Mouse (Mus musculus) ES-Bruce4 (cell line): ENCODE results near the gene Gpr6. TPM values are rescaled to one million over a fixed set of nuclear protein-coding genes. Genes with fewer than 3 reads are reported as not detected.

Experiments used
- H3K27ac ChIP-seq: 2 replicates; pipeline ENCODE4 v1.5.1; 2012; ENCODE audit warnings: low read length, inconsistent platforms; ENCODE audit not compliant: insufficient read depth
- H3K27me3 ChIP-seq: 2 replicates; pipeline ENCODE4 v1.6.1; 2012; ENCODE audit warnings: mild to moderate bottlenecking, low read length, inconsistent platforms; ENCODE audit not compliant: control insufficient read depth, poor library complexity, insufficient read depth, severe bottlenecking
- H3K36me3 ChIP-seq: 2 replicates; pipeline ENCODE4 v1.6.1; 2012; ENCODE audit warnings: inconsistent platforms, mild to moderate bottlenecking, low read length, moderate library complexity; ENCODE audit not compliant: control insufficient read depth, poor library complexity, insufficient read depth, severe bottlenecking
- H3K4me1 ChIP-seq: one replicate; pipeline ENCODE4 v1.8.1; 2011; ENCODE audit warnings: low read length; ENCODE audit not compliant: control insufficient read depth, insufficient read depth
- H3K4me3 ChIP-seq: 2 replicates; pipeline ENCODE4 v1.5.1; 2011; ENCODE audit warnings: low read depth, mild to moderate bottlenecking, low read length
- H3K9ac ChIP-seq: 2 replicates; pipeline ENCODE4 v1.6.1; 2012; ENCODE audit warnings: low read depth, mild to moderate bottlenecking, inconsistent platforms; ENCODE audit not compliant: poor library complexity, severe bottlenecking
- H3K9me3 ChIP-seq: replicated peaks from 2 replicates; pipeline ENCODE4 v1.6.1; 2012; ENCODE audit warnings: mild to moderate bottlenecking, low read length, inconsistent platforms; ENCODE audit not compliant: control insufficient read depth, poor library complexity, insufficient read depth, severe bottlenecking
- CTCF ChIP-seq: IDR thresholded peaks from one replicate; pipeline ENCODE4 v1.8.1; 2011; ENCODE audit warnings: low read depth, low read length
- EP300 ChIP-seq: IDR thresholded peaks from 2 replicates; pipeline ENCODE4 v1.6.1; 2011; ENCODE audit warnings: low read depth, low read length; ENCODE audit not compliant: insufficient read depth
- POLR2A ChIP-seq: IDR thresholded peaks from one replicate; pipeline ENCODE4 v1.8.1; 2011; ENCODE audit warnings: low read length; ENCODE audit not compliant: insufficient read depth
- polyA plus RNA-seq: library from polyadenylated mRNA; stranded (reverse); fragments of >200 nt; gene quantifications from 2 replicates; pipeline ENCODE4 v1.2.4, GENCODE M21; 2011; ENCODE audit warnings: low read depth; ENCODE audit not compliant: missing spikeins, insufficient read depth, insufficient read length

The Gpr6 gene
- not detected in 2 replicates for polyA plus RNA-seq

DNA sequence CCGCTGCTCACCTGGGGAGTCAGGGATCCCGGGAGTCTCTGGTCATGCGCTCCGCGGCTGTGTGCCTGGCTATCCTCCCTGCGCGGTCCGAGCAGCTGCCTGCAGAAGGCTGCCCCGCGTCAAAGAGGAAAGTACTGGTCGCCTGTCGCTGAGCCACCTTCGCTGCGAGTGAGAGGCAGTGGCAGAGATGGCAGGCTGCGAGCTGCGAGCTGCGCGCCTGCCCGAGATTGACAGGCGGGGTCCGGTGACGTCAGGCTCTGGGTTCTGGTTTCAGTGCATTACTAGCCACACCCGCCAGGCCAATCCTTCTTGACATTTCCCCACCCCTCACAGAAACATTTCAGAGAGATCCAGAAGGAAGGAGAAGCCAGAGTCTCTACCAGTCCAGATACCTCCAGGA, at the start of gene Gpr6:
TSS of gene Gpr6 (minus strand) at position 170 of the 400 bp plus-strand sequence.
- Histone ChIP-seq H3K4me3 (peak within 1 kb of the TSS; percentile 54), H3K9me3 (no peaks in the 10 kb centered on the region; the same call in 1 of the 2 replicates)

DNA sequence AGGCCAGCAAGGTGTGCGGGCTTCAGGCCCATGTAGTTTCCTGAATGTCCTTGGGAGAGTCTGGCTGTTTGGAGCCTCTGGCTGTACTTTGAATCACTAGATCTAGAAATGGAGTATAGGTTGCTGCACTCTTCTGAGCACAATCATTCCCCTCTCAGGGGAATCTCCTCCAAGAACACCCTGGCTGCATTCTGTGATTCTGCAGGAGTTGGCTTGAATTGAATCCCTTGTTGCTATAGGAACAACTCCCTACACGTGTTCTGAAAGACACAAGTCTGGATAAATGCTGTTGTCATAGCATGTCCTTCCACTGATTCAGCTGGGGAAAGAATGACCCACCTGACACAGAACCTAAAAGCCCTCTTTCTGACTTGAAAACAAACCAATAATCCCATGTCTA, 28.0 kb upstream of the Gpr6 start:
- H3K9ac ChIP-seq, result no peak overlapping the region
- TF ChIP-seq EP300, result no peak
- no peak for TF ChIP-seq CTCF
- TF ChIP-seq POLR2A, result no peak
- no peak overlapping the region for H3K27ac ChIP-seq
- no peaks in the 10 kb centered on the region; the same call in 1 of the 2 replicates for H3K27me3 ChIP-seq
- H3K4me1 ChIP-seq, result no peaks in the 10 kb centered on the region
- H3K4me3 ChIP-seq, result no peak overlapping the region
- H3K36me3 ChIP-seq, result no peaks in the 10 kb centered on the region
- no peaks in the 10 kb centered on the region for H3K9me3 ChIP-seq

More for the DNA sequence above, at the start of gene Gpr6:
- TF ChIP-seq CTCF, result no peak
- no peak for TF ChIP-seq POLR2A
- TF ChIP-seq EP300, result no peak
- H3K36me3 ChIP-seq, result no peaks in the 10 kb centered on the region
- H3K27me3 ChIP-seq, result 0 out of 2 replicates have a peak, but pooled peaks cover 2% of the 10 kb centered on the region
- no peak within 1 kb of the TSS for H3K9ac ChIP-seq
- no peaks in the 10 kb centered on the region for H3K4me1 ChIP-seq
- no peak within 1 kb of the TSS for H3K27ac ChIP-seq

DNA sequence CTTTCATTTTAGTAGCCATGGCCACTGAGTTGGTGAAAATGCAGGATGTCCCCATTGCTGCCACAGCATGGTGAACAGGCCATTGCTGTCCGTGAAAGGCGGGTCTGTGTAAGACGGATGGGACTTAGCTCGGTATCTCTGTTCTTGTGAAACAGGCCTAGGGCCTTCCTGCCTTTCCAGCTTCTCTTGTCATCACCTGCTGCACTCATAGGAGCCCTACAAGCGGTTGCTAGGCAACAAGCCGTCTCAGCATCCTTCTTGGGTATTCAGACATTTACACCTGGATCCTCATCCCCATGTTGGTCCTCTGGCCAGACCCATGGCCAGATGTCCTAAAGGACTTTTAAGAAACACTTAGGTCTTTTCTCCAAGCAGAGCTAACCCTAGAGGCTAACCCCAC, 26.1 kb upstream of the Gpr6 start:
- TF ChIP-seq POLR2A (no peak), CTCF (no peak), EP300 (no peak)
- no peaks in the 10 kb centered on the region; the same call in 1 of the 2 replicates for H3K27me3 ChIP-seq

DNA sequence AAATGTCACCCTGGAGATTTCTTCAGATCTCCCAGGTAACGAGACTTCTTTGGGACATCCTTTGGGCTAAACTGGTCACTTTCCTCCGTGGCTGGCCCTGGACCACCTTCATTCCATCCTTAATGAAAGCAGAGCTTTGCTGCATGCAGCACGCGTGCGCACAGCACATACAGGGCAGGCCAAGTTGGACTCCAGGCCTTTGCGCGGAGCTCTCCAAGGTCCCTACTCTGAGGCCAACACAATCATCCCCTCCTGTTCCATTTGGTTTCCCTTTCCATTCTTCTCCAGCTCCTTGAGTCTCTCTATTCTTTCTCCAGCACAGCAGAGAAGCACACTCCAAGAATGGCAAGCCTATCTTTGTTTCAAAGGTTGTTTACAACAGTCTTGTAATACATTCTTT, 16.8 kb upstream of the Gpr6 start:
- Histone ChIP-seq H3K9ac (no peak overlapping the region), H3K36me3 (no peaks in the 10 kb centered on the region), H3K27me3 (no peaks in the 10 kb centered on the region), H3K4me3 (no peak overlapping the region), H3K9me3 (no peaks in the 10 kb centered on the region), H3K27ac (no peak overlapping the region), H3K4me1 (no peaks in the 10 kb centered on the region)
- TF ChIP-seq CTCF (no peak), POLR2A (no peak), EP300 (no peak)

More for the DNA sequence above, 26.1 kb upstream of the Gpr6 start:
- Histone ChIP-seq H3K36me3 (no peaks in the 10 kb centered on the region), H3K9me3 (no peaks in the 10 kb centered on the region), H3K27ac (no peak overlapping the region), H3K4me3 (no peak overlapping the region), H3K9ac (no peak overlapping the region), H3K4me1 (no peaks in the 10 kb centered on the region)

DNA sequence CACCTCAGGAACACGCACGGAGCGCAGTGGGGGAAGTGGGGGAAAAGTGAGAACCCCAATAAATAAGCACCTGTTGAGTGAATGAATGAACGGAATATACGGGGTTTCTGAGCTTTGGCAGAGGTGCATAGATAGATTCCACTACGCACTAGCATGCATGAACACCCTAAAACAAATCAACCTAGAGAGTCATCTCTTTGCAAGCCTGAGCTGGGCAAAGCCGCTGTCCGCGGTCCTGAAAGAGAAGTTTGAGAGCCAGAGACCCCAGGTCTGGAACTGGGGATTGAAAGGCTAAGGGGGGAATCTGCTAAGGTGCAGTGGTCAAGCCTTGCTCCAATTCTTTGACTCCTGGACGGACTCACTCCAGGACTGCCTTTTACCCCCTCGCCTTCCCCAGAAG, 389 bp downstream of the Gpr6 start:
- no peak overlapping the region for H3K9ac ChIP-seq
- H3K27me3 ChIP-seq, result 0 out of 2 replicates have a peak, but pooled peaks cover 2% of the 10 kb centered on the region
- peak overlapping the region; percentile 54 for H3K4me3 ChIP-seq
- H3K36me3 ChIP-seq, result no peaks in the 10 kb centered on the region
- H3K9me3 ChIP-seq, result no peaks in the 10 kb centered on the region; the same call in 1 of the 2 replicates
- TF ChIP-seq EP300 (no peak), CTCF (no peak), POLR2A (no peak)
- H3K27ac ChIP-seq, result no peak overlapping the region
- H3K4me1 ChIP-seq, result no peaks in the 10 kb centered on the region
